Mouse (Mus musculus) heart, adult 18-20 months (tissue): ENCODE measurements around the gene Gatd1. TPM values are rescaled to one million over a fixed set of nuclear protein-coding genes. Genes with fewer than 3 reads are reported as not detected.

Source experiments
- DNase-seq, 2 experiments: peaks; one replicate each; pipeline ENCODE4 v3.0.0; 2021 to 2022; ENCODE audit warnings: mixed read lengths in 1 of 2
- total RNA-seq, 2 experiments: library from RNA; stranded (reverse); gene quantifications; 2 replicates each; pipeline ENCODE4 v1.2.3; 2021

The Gatd1 gene
- total RNA-seq, 2 experiments from 2014 or later = 11.3 to 12.4 TPM

DNA sequence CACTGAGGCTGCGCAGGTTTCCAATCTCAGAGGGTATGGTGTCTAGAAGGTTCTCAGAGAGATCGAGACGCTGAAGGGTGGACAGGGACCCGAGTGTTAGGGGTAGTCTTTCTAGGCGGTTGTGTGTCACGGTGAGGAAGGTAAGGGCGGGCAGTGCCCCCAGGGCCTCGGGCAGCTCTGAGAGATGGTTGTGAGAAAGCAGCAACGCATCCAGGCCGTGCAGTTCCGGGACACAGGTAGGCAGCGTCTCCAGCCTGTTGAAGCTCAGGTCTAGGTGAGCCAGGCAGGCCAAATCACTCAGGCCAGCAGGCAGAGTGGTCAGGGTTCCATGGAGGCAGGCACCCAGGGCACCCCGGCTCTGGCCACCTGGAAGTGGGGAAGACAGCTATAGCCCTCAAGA is 28.3 kb upstream of the Gatd1 start:
- no peak for DNase-seq

DNA sequence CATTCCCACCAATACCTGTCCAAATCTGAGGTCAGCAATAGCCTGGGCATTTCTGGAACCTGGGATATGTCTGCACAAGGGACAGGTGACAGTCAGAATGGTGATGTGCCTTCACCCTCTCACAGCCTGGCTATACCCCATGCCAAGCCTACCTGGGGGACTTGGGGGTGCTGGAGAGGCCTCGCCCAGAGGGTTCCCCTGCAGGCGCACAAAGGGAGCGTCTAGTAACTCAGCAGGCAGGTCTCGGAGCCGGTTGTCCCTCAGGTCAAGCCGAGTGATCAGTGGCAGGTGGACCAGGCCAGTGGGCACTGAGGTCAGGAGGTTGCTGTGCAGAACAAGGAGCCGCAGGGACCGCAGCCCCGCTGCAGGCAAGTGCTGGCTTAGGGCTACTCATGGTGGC is 27.5 kb upstream of the Gatd1 start:
- no peak for DNase-seq

DNA sequence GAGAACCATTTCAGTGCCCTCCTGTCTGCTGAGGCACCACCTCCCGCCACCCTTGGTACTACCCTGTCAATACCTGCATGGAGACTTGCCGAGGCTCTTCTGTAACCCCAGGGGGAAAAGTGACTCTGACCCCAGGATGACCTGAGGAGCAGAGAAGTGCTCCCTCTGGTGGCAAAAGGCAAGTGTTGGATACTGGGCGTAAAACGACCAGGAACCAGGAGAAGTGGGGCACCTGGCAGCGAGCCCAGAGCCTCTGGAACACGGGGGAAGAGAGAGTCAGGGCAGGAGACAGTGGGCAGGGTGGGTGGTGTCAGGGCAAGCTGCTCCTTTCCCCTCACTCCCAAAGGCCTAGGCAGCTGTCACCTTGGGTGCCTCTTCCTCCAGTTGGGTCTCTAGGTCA is 26.7 kb upstream of the Gatd1 start:
- DNase-seq = peak; percentile 48 to 63

DNA sequence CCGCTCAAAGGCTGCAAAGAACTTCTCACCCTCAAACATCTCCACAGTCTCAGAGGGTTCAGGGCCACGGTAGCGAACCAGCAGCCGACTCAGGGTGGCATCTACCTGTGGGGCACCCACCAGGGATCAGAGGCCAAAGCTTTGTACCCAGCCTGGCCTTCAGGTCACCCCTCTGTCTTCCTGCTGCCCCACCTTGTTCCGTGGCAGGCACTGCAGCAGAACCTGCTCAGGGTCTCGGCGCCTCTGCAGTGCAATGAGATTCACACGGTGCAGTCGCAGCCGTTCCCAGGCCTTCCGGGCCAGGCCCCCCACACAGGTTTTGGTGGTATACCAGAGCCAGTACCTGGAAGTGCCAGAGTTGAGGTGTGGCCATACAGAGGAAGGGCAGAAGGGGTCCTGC is 25.9 kb upstream of the Gatd1 start:
- no peak for DNase-seq

DNA sequence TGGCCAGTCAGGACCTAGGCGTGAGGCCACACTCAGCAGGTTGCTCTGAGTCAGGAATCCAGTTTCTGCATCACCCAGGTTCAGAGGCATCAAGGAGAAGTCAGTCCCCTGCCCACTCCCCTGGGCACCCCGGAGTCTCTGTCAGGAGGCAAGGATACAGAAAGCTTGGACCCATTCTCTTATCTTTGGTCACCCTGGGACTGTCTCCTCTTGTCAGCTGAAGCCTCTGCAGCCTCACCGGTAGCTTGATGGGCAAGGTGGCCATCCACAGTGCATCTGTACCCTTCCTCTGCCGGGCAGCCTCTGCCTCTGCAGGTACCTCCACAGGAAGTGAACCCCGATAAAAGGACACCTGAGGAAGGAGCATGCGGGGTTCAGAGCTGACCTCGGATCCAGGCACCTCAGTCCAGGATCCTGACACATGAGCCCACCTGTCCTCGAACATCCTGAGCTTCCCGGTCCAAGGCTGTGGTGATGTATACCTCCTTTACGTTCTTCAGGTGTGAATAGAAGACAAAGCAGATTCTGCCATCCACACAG is 25.3 kb upstream of the Gatd1 start:
- DNase-seq = no peak

DNA sequence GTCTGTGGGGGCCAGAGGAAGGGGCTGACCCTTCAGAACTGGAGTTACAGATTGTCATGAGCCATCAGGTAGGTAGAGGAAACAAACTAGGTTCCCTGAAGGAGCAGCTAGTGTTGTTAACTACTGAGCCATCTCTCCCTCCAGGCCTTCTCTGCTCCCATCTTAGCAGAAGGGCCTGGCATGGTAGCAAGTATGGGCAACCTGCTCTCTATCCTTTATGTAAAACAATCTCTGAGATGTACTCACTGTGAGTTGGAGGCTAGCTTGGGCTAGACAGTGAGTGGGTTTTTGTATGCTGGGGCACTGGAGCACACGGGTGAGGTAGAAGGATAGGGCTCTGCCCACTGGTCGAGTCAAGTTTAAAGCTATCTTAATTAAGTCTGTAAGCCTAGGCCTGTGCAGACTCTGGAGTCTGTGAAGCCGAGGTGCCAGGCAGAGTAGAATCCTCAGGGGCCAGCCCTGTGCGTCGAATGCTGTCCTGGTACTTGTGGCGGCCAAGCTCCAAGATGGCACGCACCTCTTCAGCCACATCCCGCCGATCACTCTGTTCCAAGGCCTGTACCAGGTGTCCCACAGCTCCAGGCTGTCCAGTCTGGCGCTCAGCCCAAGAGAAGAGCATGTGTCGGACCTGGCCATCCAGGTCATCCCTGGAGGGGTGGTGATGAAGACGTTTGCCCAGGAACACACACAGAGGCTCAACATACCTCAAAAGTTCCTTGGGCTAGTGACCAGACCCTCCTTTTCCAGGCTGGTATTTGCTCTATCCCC is 24.4 kb upstream of the Gatd1 start:
- no peak for DNase-seq

DNA sequence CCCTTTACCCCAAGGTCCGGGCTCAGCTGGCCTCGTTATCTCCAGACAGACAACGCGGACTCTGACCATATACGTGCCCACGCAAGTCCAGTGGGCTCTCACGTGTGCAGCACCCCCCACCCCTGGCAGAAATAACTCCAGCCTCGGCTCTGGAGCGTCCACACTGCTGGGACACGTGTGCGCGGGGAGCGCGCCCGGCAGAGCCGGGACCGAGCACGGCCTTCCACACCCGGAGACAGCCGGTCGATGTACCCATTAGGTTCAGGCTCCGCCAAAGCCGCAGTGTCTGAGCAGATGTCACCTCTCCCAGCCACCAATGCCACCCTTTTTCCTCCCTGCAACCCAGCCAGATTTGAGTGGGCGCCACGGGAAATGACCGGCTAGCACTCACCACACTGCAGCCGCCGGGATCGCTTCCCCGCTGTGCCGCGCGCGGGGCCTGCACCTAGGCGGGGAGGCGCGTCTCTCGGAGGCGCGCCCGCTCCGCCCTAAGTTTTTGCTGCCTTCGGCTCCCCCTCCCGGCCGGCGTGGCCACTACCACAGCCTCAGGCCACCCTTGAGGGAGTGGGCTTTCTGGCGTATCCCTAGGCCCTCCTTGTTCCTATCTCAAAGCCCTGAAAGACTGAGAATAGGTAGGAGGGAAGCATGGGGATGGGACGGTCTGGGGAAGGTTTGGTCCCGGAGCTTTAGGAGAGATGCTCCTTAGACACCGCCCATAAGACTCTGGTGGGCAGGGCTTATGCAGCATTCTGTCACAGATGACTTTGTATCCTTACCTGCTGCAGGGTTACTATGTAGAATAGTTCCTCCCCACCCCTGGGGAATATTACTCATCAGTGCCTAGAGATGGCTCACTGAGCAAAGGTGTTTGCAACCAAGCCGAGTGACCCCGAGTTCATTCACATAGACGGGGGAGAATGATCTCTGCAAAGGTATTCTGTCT is 23.5 kb upstream of the Gatd1 start, which contains the start of gene Slc25a22:
Gene Slc25a22 (minus strand): TSS at position 715 of the 943 bp plus-strand sequence.
- DNase-seq = peak; percentile 86 to 91

DNA sequence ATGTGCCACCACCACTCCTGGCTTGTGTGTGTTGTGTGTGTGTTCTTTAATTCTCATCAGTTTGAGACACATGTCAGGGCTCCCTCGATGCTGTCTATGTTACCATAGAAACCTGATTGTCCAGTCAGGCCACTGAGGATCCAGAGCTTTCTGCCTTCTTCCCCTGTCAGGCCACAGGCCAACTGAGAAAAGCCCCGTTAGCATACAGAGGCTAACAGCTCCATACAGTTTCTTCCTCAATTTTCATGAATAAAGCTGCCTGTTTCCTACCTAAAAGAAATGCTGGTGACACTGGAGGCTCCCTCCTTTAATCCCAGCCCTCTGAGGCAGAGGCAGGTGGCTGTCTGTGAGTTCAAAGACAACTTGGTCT is 22.6 kb upstream of the Gatd1 start:
- DNase-seq = no peak

DNA sequence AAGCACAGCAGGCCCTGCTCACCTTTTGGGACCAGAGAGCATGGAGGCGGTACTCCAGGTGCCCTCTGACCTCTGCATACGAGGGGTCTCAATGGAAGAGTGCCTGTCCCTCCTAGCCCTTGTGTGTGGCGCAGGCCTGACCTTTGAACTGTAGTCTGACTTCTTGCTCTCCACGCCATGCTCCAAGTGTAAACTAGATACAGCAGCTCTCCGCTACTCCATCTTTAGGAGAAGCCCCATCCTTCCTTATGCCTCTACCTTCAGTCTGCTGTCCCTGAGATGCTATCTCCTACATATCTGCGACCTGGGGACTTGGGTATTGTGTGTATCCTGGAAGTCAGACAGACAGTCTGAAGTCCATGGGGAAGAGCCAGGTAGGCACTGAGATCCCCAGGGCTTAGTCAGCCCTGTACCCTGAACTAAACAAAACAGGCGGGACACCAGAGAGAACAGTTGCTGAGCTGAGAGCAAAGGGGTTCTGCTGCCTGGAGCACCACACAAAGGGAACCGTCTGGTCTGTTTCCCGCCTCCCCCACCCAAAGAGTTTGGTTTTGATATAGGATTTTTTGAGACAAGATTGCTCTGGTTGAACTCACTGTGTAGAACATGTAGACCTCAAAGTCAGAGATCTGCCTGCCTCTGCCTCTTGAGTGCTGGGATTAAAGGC is 22.1 kb upstream of the Gatd1 start:
- DNase-seq = no peak

DNA sequence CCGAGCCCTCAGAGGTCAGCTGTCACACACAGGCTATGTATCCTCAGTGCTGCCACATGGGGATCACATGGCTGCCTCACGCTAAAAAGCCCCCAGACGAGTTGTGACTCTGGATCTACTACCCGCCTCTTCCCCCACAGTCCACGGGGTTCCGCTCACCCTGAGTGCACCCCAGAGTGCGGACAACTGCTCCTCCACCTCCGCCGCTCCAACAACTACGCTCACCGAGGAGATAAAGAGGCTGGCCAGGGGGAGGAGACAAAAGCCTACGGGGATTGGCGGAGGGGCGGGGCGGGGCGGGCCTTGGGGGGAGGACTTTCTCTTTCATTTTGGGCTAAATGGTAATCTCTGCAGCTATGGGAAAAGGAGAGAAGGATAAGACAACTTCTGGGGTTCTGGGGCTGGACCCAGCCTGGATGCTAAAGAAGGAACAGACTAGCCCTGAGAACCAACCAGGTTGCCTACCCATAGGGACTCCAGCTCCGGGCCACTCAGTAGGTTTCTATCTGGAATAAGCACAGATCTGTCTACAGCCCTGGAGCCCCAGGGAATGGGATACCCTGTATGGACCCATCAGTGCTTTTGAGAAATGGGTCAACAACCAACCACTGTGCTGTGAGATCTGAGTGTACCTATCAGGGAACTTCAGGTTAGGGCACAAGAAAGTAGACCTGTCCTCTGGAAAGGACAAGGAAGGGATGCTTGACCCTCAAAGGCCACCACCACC is 21.4 kb upstream of the Gatd1 start:
- peak; percentile 80 to 84 for DNase-seq

DNA sequence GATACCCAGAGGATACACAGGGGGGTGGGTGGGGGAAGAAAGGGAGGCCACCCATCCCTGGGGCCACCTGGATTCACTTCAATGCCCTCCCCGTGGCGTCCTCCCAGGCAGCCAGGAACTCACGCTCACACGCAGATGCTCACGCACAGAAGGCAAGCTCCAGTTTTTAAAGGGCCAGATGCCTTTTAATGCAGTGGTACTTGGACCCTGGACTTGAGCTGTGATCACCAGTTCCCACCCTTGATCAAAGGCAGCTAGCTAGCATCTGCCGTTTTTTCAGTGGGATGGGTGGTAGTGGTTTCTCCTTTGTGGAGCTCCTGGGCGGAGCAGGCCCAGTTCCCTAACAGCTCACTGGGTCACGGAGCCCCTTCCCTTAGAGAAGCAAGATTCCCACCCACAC is 20.5 kb upstream of the Gatd1 start:
- DNase-seq = peak; percentile 64 to 73

DNA sequence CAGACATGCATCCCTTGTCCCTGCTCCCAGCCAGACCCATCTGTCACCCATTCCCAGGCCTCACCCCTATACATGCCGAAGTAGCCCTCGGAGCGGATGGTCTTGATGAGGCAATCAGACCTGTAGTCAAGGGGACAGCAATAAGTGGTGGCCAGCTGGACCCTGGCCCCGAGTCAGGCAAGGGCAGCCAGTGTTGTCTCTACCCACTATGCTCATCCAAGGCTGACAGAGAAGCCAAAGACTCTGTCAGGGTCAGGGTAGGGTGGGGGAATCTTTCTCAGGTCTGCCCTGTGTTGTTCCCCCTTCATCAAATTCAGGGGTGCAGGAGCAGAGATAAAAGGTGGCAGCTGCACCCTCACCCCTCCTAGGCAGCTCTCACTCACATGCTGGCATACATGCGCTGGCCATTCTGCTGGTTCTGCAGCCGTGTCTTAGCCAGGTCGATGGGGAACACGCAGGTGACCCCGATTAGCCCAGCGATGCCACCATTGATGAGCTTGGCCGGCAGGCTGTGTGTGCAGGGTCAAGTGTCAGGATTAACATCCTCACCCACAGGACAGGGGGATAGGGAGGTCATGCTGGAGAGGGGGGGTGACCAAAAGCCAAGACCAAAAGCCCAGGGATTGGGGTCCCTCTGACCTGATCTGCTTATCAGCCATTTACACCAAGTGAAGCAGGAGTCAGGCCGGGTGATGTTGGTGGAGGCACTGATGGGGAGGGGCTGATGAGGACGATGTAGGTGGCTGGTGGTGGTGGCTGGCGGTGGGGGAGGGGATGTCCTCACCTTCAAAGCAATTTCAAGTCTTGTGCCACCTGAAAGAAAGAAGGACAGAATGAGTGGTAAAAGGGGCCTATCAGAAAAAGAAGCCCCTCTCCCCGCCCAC is 19.8 kb upstream of the Gatd1 start:
- no peak for DNase-seq

DNA sequence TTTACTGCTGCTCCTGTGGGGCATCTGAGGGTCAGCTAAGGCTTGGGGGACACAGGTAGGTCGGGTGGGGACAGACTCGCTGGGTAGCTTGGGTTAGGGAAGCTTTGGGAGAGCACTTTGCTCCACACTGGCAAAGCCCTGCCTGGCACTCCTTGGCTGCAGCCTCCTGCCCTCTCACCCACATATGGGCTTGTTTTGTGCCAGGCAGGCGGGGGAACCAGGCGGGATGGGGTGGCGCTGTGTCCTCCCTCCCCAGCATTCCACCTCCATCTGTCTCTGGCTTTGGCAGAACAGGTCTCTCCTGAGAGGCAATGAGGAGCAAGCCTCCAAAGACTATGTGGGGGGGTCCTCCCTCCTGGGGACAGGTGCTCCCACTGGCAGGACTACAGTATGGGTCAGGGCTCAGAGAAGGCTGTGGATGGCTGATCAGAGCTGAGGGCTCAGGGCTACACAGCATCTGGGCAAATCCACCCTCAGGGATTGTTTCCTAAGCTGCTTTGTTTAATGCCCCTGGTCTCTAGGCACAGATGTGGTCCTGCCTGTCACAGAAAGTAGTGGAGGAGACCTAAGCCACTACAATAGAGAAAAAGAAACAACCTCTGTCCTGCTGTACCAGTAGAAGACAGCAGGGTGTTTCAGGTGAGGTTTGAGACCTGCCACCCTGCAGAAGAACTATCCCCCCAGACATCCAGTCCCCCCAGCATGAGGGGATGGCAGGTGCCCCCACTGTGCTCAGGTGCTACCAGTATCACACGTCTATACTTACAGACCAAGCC is 19.0 kb upstream of the Gatd1 start:
- peak; percentile 73 to 87 for DNase-seq

DNA sequence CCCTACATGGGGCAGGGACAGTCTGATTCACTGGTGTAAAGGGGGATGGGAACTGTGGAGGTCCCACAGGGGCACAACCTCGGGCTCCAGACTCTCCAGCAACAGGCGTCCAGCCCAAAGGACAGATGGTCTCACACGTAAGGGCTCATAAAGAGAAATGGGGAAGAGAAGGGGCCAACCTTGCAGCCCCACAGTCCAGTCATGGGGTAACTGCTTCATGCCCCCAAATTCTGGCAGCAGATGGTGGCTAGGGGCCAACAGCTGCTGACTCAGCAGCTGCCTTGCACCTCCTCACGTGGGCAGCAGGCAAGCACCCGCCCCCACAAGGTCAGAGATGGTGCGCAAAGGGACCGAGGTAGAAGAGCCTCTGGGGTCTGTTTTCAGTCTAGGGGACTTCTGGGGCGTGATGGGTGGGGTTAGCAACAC is 18.3 kb upstream of the Gatd1 start:
- DNase-seq = peak; percentile 64 to 69

DNA sequence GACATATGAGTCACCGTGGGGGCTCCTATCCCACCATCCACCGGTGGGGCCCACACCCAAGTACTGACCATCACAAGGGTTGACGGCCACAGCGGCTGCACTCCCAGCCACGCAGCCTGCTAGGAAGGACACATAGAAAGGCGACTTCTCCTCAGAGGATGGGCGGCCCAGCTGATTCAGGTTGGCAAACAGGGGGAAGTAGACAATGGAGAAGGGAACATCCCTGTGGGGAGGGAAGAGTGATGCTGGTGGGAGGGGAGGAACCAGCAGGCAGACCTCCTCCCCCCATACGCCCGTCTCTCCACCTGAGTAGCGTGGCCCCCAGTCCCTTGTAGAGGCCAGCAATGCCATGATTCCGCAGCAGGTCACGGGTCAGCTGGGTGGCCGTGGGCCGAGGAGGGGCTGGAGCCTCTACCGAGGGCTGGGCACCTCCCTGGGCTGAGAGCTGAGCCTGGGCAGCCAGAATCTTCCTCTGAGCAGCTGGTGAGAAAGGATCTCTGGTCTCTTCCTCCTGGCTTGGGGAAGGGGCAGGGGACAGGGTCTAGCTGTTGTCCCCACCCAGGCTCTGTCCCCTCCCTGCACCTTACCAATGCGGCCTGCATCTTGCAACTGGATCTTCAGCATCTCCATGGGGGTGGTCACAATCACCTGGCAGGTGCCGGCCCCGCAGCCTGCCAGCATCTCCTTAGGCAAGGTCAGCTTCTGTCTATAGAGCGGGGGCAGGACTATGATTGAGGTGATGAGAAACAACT is 17.7 kb upstream of the Gatd1 start:
- DNase-seq = no peak

DNA sequence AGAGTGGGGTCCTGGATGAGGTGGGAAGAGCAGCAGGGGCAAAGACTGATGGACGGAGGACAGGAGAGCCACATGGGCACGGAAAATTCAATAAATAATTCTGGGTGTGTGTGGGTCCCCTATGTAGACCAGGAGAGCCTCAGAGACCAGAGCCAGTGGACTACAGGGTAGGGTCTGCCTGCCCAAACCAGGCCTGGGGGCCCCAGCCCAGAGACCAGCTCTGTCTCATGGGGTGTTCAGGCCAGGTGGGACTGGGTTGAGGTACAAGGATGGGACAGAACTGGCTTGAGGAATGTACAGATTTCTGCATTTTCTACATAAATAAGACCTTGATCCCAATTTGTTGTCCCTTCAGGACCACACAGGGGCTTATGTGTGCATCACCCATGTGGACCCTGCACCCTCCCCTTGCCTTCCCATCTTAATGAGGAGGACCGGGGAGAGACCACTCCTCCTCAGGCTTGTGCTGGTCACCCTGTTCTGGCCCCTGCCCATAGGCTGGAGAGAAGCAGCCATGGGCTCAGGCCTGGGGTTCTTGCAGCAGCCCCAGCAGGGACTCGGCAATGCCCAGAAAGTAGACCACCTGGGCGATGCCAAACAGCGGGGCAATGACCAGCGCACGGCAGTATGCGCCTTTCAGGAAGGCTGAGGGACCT is 16.8 kb upstream of the Gatd1 start:
- no peak for DNase-seq

DNA sequence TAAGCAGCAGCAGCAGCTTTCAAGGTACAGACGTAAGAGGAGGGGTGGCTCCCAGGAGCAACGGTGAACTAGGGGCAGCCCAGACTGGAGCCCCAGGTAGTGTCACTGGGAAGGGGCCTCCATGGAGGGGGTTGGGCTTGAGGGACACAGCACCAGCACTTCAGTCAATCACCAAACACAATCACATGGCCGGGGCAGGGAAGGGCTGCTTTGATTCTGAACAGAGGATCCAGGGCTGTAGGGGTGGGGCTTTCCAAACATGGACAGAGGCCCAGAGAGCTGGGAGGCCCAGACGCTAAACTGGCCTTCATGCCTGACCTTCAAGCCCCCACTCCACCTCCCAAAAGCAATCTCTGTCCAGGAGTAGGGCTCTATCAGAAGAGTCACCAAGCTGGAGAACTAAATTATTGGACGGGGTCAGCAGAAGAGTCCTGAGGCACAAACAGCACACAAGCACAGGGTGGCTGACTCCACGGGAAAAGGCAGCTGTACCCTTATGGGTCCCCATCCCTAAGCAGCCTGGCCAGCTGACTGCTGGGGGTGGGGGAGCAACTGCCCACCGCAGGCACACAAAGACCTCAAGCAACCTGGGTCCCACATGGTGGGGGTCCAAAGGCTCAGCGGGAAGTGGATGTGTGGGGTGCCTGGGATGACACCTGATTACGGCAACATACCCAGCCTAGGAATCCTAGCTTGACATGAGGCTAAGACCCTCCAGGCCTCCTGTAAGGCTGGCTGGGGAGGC is 16.1 kb upstream of the Gatd1 start:
- no peak for DNase-seq

DNA sequence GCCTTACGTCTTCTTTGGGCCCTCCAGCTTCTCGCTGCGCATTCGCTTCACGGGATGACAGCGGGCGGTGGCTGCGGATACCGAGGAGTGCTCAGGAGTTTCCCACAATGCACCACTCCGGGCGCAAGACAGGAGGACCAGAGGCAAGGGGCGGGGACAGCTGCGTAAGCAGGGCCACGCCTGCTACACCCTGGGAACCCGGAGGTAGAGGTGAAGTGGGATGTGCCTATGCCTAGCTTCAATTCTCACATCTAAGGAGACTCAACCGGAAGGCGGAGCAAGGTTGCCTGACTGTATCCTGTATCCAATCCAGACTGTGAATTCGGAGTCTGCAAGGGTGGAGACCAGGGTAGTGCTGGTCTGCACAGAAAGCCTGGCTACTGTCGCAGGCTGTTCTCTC is 15.4 kb upstream of the Gatd1 start, which contains the start of gene Cend1:
Gene Cend1 (minus strand): TSS at position 182 of the 400 bp plus-strand sequence.
- peak; percentile 62 to 64 for DNase-seq
